Mouse (Mus musculus): ENCODE measurements around the gene Slc38a7. TPM values are rescaled to one million over a fixed set of nuclear protein-coding genes. Genes with fewer than 3 reads are reported as not detected.

Gene Slc38a7
- 13.0 and 17.5 TPM in 2 replicates for polyA plus RNA-seq (2012; rRNA removed)

GRCm38 (mm10) chr8:95853102-95853843 lies at the start of gene Slc38a7:
Gene Slc38a7, minus strand, starts transcription at chr8:95853539.

GRCm38 (mm10) chr8:95888285-95889136 lies 35.2 kb upstream of the Slc38a7 start, which contains the start of gene Got2:
Gene Got2, minus strand, starts transcription at chr8:95888547.

GRCm38 (mm10) chr8:95825162-95825561 lies 28.2 kb downstream of the Slc38a7 start, which contains the start of gene Sap18b:
Gene Sap18b, plus strand, starts transcription at chr8:95825346.

GRCm38 (mm10) chr8:95807331-95807843 lies 46.0 kb downstream of the Slc38a7 start, which contains the start of gene Cnot1:
Gene Cnot1, minus strand, starts transcription at chr8:95807464.

Other genes starting within 250 kb of the Slc38a7 start
- gene Gins3, start 220.1 kb downstream of the Slc38a7 start, polyA plus RNA-seq (2012; rRNA removed) = 16.3 and 17.5 TPM in 2 replicates
- 57.4 TPM in 2 replicates for gene Ndrg4, start 176.6 kb downstream of the Slc38a7 start, polyA plus RNA-seq (2012; rRNA removed)
- 28.8 and 48.6 TPM in 2 replicates for gene Setd6, start 137.7 kb downstream of the Slc38a7 start, polyA plus RNA-seq (2012; rRNA removed)
- 100 and 133 TPM in 2 replicates for gene Cnot1, start 46.1 kb downstream of the Slc38a7 start, polyA plus RNA-seq (2012; rRNA removed)
- gene Sap18b, start 28.2 kb downstream of the Slc38a7 start, polyA plus RNA-seq (2012; rRNA removed) = 128 and 134 TPM in 2 replicates
- gene Got2, start 35.0 kb upstream of the Slc38a7 start, polyA plus RNA-seq (2012; rRNA removed) = 119 and 138 TPM in 2 replicates

Measured in central nervous system, embryonic 11.5 days (tissue).